Mouse (Mus musculus): ENCODE measurements around the gene Akirin1. TPM values are rescaled to one million over a fixed set of nuclear protein-coding genes. Genes with fewer than 3 reads are reported as not detected.
A peak's percentile ranks its signal among the peaks of the same experiment; 100 is the strongest.

Akirin1 gene
- polyA plus RNA-seq, 1 experiment from 2014 or later = 104 TPM

DNA sequence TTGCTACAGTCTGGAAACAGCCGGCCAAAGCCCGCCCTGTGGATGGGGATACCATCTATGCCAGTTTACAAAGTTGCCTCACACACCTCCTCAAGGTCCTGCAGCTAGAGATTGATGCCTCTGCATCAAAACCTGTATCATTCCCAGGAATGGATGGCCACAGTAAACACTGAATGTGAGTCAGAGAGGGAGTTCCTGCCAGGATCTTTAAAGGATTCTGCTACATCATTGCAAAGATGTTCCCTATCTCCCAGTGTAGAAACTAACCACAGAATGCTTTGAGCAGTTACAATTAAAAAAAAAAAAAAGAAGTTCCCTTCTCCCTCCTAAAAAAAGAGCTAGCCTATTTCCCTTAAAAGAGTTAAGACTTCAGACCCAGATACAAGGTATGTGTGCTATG, 44.8 kb downstream of the Akirin1 start:
- WGBS = 85% methylated on average over 2 of the region's 2 CpGs
- no peak for ATAC-seq (ENCODE audit: low FRiP score)
- Histone ChIP-seq H3K4me1 (replicated peaks; ENCODE audit: control insufficient read depth, insufficient read depth, low read length) (no peaks in the 10 kb centered on the region), H3K9ac (ENCODE audit: low read depth, low read length) (no peak overlapping the region), H3K9me3 (ENCODE audit: control insufficient read depth, low read length) (no peaks in the 10 kb centered on the region), H3K27ac (ENCODE audit: low read depth, low read length) (no peak overlapping the region), H3K4me2 (replicated peaks; ENCODE audit: low read depth, low read length) (no peak overlapping the region), H3K36me3 (ENCODE audit: control insufficient read depth, insufficient read depth, low read length) (no peaks in the 10 kb centered on the region), H3K4me3 (ENCODE audit: low read depth, low read length) (no peak overlapping the region), H3K27me3 (ENCODE audit: control insufficient read depth, insufficient read depth, low read length) (no peaks in the 10 kb centered on the region)
- DNase-seq (ENCODE audit: low spot score) = no peak

DNA sequence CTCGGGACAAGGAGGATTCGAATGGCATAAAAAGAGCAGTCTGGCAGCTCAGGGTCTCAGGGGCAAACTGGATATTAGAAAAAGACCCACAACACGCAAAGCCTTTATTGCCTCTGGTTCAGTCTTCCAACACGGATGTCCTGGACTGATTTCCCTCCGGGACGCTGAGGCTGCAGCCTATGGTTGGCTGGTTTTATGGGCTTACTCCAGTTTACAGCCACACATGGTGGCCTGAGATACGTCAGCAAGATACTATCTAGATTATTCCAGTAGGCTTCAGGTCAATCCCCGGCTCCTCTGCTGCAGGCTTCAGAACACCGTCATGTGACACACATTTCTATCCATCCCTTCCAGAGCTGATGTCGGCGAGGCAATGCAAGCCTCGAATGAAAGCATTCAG, 56.8 kb downstream of the Akirin1 start:
- Histone ChIP-seq H3K27me3 (ENCODE audit: control insufficient read depth, insufficient read depth, low read length) (no peaks in the 10 kb centered on the region), H3K36me3 (ENCODE audit: control insufficient read depth, insufficient read depth, low read length) (no peaks in the 10 kb centered on the region), H3K9me3 (ENCODE audit: control insufficient read depth, low read length) (no peaks in the 10 kb centered on the region), H3K4me2 (replicated peaks; ENCODE audit: low read depth, low read length) (no peak overlapping the region), H3K9ac (ENCODE audit: low read depth, low read length) (no peak overlapping the region), H3K4me1 (replicated peaks; ENCODE audit: control insufficient read depth, insufficient read depth, low read length) (no peaks in the 10 kb centered on the region), H3K4me3 (ENCODE audit: low read depth, low read length) (no peak overlapping the region), H3K27ac (ENCODE audit: low read depth, low read length) (no peak overlapping the region)
- ATAC-seq (ENCODE audit: low FRiP score) (no peak), DNase-seq (ENCODE audit: low spot score) (no peak)
- 82% methylated on average over 12 of the region's 12 CpGs for WGBS

DNA sequence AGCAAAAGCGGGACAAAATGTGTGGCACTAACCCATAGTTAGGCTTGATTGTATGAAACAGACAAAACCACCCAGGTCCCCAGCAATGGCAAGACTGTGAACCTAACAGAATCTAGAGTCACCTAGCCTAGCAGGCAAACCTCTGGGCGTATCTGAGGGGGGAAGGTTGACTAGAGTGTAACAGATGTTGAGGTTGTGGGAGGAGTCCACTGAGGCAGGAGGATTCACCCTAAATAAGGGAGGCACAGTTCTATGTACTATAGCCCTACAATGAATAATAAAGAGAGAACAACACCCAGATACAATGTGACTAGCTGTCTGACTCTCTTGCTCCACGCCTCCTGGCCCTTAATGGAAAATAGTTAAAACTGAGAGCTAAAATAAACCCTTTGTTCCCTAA, 58.1 kb downstream of the Akirin1 start:
- no peaks in the 10 kb centered on the region for H3K27me3 ChIP-seq (ENCODE audit: control insufficient read depth, insufficient read depth, low read length)
- no peak overlapping the region for H3K27ac ChIP-seq (ENCODE audit: low read depth, low read length)
- no peak overlapping the region for H3K9ac ChIP-seq (ENCODE audit: low read depth, low read length)
- H3K4me1 ChIP-seq (replicated peaks; ENCODE audit: control insufficient read depth, insufficient read depth, low read length) = no peaks in the 10 kb centered on the region
- 81% methylated on average over 3 of the region's 3 CpGs for WGBS
- no peaks in the 10 kb centered on the region for H3K36me3 ChIP-seq (ENCODE audit: control insufficient read depth, insufficient read depth, low read length)
- ATAC-seq (ENCODE audit: low FRiP score) = no peak
- H3K9me3 ChIP-seq (ENCODE audit: control insufficient read depth, low read length) = no peaks in the 10 kb centered on the region
- H3K4me2 ChIP-seq (replicated peaks; ENCODE audit: low read depth, low read length) = no peak overlapping the region
- no peak for DNase-seq (ENCODE audit: low spot score)
- H3K4me3 ChIP-seq (ENCODE audit: low read depth, low read length) = no peak overlapping the region

DNA sequence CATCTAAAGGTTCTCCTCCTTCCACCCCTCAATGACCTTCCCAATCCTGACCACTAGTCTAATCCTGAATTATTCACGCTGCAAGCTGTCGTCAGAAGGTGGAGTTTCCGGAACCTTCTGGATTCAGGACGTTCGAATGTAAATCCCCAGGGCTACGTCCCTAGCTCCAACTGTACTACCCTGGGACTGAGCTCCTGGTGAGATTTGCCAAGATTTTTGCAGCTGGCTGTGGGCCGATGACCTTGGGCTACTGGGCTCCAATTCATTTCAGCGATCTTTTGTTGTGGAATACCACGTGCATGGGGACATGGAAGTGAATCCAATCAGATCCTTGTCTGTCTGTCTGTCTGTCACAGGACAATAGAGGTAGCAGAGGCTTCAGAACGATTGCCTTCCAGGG, 59.8 kb downstream of the Akirin1 start:
- peaks cover 4% of the 10 kb centered on the region for H3K4me1 ChIP-seq (replicated peaks; ENCODE audit: control insufficient read depth, insufficient read depth, low read length)
- no peak overlapping the region for H3K27ac ChIP-seq (ENCODE audit: low read depth, low read length)
- no peak overlapping the region for H3K9ac ChIP-seq (ENCODE audit: low read depth, low read length)
- WGBS = 83% methylated on average over 10 of the region's 10 CpGs
- H3K36me3 ChIP-seq (ENCODE audit: control insufficient read depth, insufficient read depth, low read length) = no peaks in the 10 kb centered on the region
- H3K4me3 ChIP-seq (ENCODE audit: low read depth, low read length) = no peak overlapping the region
- no peaks in the 10 kb centered on the region for H3K9me3 ChIP-seq (ENCODE audit: control insufficient read depth, low read length)
- no peak for ATAC-seq (ENCODE audit: low FRiP score)
- no peak overlapping the region for H3K4me2 ChIP-seq (replicated peaks; ENCODE audit: low read depth, low read length)
- DNase-seq (ENCODE audit: low spot score) = no peak
- no peaks in the 10 kb centered on the region for H3K27me3 ChIP-seq (ENCODE audit: control insufficient read depth, insufficient read depth, low read length)

DNA sequence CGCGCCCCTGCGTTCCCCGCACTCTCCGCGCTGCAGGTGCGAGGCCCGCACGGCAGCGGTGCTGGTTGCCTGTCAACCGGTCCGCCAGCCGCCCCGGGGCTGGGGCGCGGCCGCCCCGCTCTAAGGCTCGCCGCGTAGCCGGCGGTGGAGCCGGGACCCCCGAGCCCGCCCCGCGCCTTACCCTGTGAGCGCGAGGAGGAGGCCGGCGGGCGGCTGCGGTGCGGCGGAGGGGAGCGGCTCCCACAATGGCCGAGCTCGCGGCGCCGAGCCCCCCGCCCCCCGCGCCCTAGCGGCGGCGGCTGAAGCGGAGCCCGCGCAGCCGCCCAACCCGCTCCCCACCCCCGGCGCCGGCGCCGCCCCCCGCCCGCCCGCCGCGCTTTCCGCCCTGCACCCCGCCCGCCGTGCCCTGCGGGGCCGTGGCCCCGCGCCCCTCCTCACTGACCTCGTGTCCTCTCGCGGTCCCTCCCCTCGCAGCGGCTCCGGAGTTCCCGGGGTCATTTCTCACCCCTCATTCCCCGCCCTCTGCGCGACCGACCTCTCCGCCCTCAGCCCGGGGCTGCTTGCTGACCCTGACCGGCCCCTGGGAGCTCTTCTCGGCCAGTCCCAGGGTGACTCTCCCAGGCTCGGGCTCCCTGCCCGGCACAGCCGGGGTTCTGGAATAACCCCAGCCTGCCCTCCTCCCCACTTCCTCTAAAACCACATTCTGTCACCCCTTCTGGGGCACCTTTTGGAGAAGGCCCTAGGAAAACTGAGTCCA, 62.9 kb downstream of the Akirin1 start:
- peaks cover 4% of the 10 kb centered on the region for H3K4me1 ChIP-seq (replicated peaks; ENCODE audit: control insufficient read depth, insufficient read depth, low read length)
- peak overlapping the region; percentile 76 for H3K4me3 ChIP-seq (ENCODE audit: low read depth, low read length)
- WGBS = 1% methylated on average over 34 of the region's 89 CpGs
- no peaks in the 10 kb centered on the region for H3K27me3 ChIP-seq (ENCODE audit: control insufficient read depth, insufficient read depth, low read length)
- no peaks in the 10 kb centered on the region for H3K9me3 ChIP-seq (ENCODE audit: control insufficient read depth, low read length)
- peak; percentile 62 for DNase-seq (ENCODE audit: low spot score)
- peak; percentile 67 for ATAC-seq (ENCODE audit: low FRiP score)
- H3K4me2 ChIP-seq (replicated peaks; ENCODE audit: low read depth, low read length) = peak overlapping the region; percentile 100
- peak overlapping the region; percentile 89 for H3K9ac ChIP-seq (ENCODE audit: low read depth, low read length)
- H3K36me3 ChIP-seq (ENCODE audit: control insufficient read depth, insufficient read depth, low read length) = no peaks in the 10 kb centered on the region
- peak overlapping the region; percentile 89 for H3K27ac ChIP-seq (ENCODE audit: low read depth, low read length)

DNA sequence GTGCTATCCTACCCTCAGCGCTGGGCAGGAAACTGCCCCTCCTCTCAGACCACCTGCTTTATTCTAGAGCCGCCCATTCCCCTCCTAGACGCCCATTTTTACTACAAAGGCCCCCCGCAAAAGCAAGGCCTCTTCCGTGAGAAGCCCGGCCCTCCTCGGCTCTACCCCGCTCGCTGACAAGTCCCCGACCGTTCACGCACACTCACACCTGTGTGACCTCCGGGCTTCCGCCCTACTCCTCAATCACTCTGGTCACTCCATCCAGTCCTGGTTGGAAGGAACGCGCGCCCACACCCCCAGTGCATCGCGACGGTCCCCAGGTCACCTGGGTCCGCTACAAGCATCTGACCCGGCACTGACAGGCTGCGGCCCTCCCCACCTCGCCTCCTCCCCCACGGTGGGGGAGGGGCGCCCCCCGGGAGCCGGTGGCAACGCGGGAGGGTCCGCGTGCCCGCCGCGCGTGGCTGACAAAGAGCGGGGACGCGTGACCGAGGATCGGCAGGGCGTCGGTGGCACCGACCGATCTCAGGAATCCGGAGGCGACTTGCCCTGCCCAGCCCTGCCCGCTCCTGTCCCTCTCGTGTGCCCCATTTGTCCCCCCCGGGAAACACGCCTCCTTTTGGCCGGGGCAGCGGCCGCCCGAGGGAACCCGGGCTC, 63.6 kb downstream of the Akirin1 start:
- Histone ChIP-seq H3K4me1 (replicated peaks; ENCODE audit: control insufficient read depth, insufficient read depth, low read length) (peaks cover 4% of the 10 kb centered on the region), H3K27ac (ENCODE audit: low read depth, low read length) (peak overlapping the region; percentile 89), H3K4me3 (ENCODE audit: low read depth, low read length) (peak overlapping the region; percentile 76), H3K27me3 (ENCODE audit: control insufficient read depth, insufficient read depth, low read length) (no peaks in the 10 kb centered on the region), H3K36me3 (ENCODE audit: control insufficient read depth, insufficient read depth, low read length) (no peaks in the 10 kb centered on the region), H3K4me2 (replicated peaks; ENCODE audit: low read depth, low read length) (peak overlapping the region; percentile 100), H3K9me3 (ENCODE audit: control insufficient read depth, low read length) (no peaks in the 10 kb centered on the region), H3K9ac (ENCODE audit: low read depth, low read length) (peak overlapping the region; percentile 89)
- ATAC-seq (ENCODE audit: low FRiP score) = peak; percentile 63
- under 1% methylated on average over 48 of the region's 56 CpGs for WGBS
- DNase-seq (ENCODE audit: low spot score) = peak; percentile 58

DNA sequence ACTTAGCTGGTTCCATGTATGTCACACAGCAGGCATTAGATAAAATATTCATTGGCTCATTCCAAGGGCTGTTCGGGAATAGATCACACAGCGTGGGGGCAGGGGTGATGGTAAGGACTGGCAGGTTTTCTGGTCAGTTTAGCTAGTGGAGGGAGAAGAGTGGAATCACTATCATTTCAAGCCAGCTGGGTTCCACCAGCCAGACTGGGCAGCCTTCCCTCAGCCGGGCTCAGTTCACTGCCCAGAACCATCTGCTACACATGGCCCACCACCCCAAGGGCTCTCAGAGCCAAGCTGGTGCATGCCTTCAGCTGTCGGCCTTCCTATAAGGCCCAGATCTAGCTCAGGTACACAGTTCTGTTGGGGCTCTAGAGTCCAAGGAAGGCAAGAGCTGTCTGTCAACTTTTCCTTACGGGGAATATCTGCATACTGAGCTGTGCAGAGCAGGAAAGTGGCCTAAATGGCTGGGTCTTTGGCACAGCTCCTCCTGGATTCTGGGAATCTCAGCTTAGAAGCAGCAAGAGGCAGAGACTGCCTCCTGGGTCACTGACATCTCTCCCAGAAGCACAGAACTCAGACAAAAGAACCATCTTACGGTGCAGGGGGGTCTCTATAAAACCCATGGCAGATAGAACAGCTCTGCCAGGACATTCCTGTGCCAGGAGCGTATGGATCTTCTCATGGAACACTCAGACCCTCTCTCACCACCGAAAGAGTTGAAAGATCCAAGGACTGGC, 64.5 kb downstream of the Akirin1 start:
- peaks cover 4% of the 10 kb centered on the region for H3K4me1 ChIP-seq (replicated peaks; ENCODE audit: control insufficient read depth, insufficient read depth, low read length)
- no peaks in the 10 kb centered on the region for H3K36me3 ChIP-seq (ENCODE audit: control insufficient read depth, insufficient read depth, low read length)
- peak; percentile 9 for DNase-seq (ENCODE audit: low spot score)
- peak overlapping the region; percentile 100 for H3K4me2 ChIP-seq (replicated peaks; ENCODE audit: low read depth, low read length)
- H3K9ac ChIP-seq (ENCODE audit: low read depth, low read length) = peak overlapping the region; percentile 89; the same call in 1 of the 2 replicates
- no peaks in the 10 kb centered on the region for H3K27me3 ChIP-seq (ENCODE audit: control insufficient read depth, insufficient read depth, low read length)
- H3K4me3 ChIP-seq (ENCODE audit: low read depth, low read length) = peak overlapping the region; percentile 76
- WGBS = 47% methylated on average over 8 of the region's 8 CpGs
- H3K27ac ChIP-seq (ENCODE audit: low read depth, low read length) = no peak overlapping the region
- no peak for ATAC-seq (ENCODE audit: low FRiP score)
- no peaks in the 10 kb centered on the region for H3K9me3 ChIP-seq (ENCODE audit: control insufficient read depth, low read length)

DNA sequence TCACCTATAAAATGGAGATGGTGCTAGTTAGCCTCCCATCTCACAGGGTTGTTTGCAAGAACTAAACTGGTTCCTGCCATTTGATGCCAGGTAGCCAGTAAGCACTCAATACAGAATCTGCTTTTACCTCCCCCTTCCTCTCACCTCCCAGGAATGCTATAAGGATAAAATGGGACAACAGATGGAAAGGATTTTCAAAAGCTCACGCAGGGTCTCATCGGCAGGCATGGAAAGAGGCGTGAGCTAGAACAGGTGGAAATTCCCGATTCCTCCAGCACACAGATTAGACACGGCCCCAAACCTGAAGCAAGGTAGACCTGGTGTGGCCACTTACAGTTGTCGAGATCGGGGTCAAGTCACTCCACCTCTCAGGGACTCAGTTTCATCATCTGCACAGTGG, 65.1 kb downstream of the Akirin1 start:
- no peak overlapping the region for H3K9ac ChIP-seq (ENCODE audit: low read depth, low read length)
- no peaks in the 10 kb centered on the region for H3K27me3 ChIP-seq (ENCODE audit: control insufficient read depth, insufficient read depth, low read length)
- DNase-seq (ENCODE audit: low spot score) = no peak
- no peak overlapping the region; the same call in 1 of the 2 replicates for H3K4me3 ChIP-seq (ENCODE audit: low read depth, low read length)
- WGBS = 72% methylated on average over 7 of the region's 7 CpGs
- H3K9me3 ChIP-seq (ENCODE audit: control insufficient read depth, low read length) = no peaks in the 10 kb centered on the region
- peaks cover 4% of the 10 kb centered on the region for H3K4me1 ChIP-seq (replicated peaks; ENCODE audit: control insufficient read depth, insufficient read depth, low read length)
- no peak for ATAC-seq (ENCODE audit: low FRiP score)
- no peaks in the 10 kb centered on the region for H3K36me3 ChIP-seq (ENCODE audit: control insufficient read depth, insufficient read depth, low read length)
- H3K4me2 ChIP-seq (replicated peaks; ENCODE audit: low read depth, low read length) = no peak overlapping the region
- H3K27ac ChIP-seq (ENCODE audit: low read depth, low read length) = no peak overlapping the region
